Mouse (Mus musculus) skeletal muscle tissue, adult 2 months (tissue): ENCODE measurements around the gene Ak2.

ENCODE experiments used
- DNase-seq: peaks from one replicate; pipeline ENCODE4 v3.0.0-alpha.2; 2012; ENCODE audit warnings: low read depth, low spot score

The Ak2 gene

GRCm38 (mm10) chr4:128974677-128975076 is 17.1 kb upstream of the Ak2 start:
- no peak for DNase-seq

DNA sequence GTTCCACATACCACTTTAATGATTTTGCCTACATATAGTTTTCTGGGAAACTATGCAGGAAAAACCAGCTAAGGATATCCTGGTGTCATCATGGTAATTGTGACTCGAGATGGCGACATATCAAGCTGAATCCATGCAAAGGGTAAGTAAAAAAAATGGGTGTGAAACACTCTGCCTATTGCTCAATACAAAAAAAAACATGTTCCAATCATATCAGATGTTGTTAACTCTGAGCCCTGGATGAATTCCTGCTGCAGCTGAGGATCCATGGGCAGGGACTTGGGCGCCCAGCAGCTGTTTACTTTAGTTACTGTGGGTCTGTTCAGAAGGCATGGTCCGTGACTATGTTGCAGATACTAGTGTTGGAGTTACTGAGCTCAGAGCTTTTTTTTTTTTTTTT is 15.2 kb upstream of the Ak2 start:
- no peak for DNase-seq

- DNase-seq, result no peak
These were observed 14.5 kb upstream of the Ak2 start for GRCm38 (mm10) chr4:128977217-128977616.

GRCm38 (mm10) chr4:128978634-128979033 is 13.1 kb upstream of the Ak2 start:
- DNase-seq, result no peak

GRCm38 (mm10) chr4:128980890-128981832 is 10.6 kb upstream of the Ak2 start:
- DNase-seq, result no peak

GRCm38 (mm10) chr4:128981833-128982180 is 10.0 kb upstream of the Ak2 start:
- DNase-seq, result no peak

DNA sequence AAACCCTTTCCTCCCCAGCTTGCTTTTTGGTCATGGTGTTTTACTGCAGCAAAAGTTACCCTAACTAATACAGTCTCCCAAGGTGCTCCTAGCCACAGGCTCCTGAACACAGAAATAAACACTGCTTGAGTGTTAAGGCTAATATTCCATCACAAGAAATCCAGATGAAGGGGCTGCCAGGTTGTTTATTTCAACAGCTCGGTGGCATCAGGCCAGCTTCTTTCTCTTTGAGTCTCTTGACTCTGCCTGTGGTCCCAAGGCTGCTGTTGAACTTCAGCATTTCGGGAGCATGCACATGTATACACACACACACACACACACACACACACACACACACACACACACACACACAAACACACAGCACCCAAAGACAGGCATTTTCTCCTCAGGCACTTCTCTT is 8.6 kb upstream of the Ak2 start:
- DNase-seq, result no peak

DNA sequence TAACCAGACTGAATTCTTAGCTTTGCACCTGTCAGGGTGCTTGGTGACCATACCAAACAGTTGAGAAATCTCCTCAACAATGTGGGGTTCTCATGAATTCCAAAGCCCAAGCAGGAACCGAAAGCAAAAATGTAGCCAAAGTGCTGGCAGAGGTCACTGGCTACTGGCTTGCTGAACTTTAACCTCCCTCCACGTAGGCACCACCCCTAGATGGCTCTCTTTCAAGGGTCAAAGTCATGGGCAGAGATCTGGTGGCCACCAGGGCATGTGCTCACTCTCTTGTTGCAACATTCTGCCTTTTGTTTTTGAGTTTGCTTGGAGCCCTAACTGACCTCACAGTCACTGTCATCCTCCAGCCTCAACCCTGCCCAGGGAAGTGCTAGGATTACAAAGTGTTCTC is 8.1 kb upstream of the Ak2 start:
- DNase-seq, result no peak

GRCm38 (mm10) chr4:128984600-128984999 is 7.2 kb upstream of the Ak2 start:
- no peak for DNase-seq

GRCm38 (mm10) chr4:128988911-128989310 is 2.8 kb upstream of the Ak2 start:
- no peak for DNase-seq

- no peak for DNase-seq
These were observed 2.1 kb upstream of the Ak2 start for GRCm38 (mm10) chr4:128989678-128990077.

DNA sequence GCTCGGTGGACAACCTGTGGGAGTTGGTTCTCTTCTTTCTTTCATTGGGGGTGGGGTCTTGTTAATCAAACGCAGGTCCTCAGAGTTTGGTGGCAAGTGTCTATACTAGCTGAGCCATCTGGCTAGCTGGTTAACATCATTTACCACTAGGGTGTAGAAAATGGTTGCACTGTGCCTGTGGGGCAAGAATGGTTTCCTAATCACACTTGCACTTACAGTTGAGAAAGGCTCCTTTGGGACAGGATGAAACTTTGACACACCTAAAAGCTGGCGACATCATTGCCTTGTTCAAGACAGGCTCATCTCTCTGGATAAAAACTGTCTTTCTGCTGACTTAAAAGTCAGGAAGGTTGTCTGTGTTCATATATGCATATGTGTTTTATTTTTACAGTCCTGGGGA is 418 bp downstream of the Ak2 start:
- DNase-seq, result no peak

DNA sequence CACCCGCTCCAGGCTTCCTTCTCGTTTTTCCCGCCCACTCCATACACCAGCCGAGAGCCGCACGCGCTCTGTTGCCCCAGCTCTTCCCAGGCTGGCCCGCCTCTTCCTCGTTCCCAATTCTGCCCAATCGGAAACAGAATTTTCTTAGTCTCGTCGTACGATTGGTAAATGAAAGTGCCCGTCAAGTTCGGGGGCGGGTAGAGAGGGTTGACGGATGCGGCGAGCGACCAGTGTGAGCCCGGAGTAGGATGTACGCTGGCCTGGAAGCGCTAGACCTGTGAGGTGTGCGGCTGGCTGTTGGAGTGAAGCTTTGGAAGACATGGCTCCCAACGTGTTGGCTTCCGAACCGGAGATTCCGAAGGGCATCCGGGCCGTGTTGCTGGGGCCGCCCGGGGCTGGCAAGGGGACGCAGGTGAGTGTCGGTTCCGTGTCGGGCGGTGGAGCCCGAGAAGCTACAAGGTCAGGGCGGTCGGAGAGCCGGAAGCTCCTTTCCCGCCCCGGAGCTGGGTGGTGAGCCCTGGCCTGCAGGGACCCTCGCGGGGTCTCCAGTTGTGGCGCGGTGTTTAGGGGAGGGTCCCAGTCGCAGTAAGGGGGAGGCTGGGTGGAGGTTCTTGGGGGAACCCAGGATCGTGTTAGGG is 1.4 kb downstream of the Ak2 start:
- peak; percentile 96 for DNase-seq

GRCm38 (mm10) chr4:128993675-128994074 is 1.9 kb downstream of the Ak2 start:
- no peak for DNase-seq

GRCm38 (mm10) chr4:128995238-128995637 is 3.5 kb downstream of the Ak2 start:
- no peak for DNase-seq

DNA sequence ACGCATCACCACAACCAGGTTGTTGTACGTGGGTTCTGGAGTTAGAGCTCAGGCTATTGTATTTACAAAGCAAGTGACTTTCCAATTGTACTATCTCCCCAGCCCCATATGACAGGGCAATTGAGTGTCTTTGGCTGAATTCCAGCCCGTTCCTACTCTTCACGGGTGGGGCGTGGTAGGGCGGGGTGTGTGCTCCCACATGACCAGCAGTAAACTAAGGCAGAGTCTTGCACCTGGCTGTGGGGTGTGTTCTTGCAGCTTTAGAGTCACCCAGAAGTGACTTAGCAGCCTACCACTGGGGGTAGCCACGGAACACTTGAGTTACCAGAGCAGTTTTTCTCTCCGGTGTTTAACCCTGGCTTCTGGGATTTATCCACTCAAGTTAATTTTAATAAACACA is 5.5 kb downstream of the Ak2 start:
- no peak for DNase-seq

GRCm38 (mm10) chr4:128998401-128998800 is 6.6 kb downstream of the Ak2 start:
- no peak for DNase-seq

- DNase-seq, result no peak
These were observed 9.0 kb downstream of the Ak2 start for GRCm38 (mm10) chr4:129000786-129001185.

DNA sequence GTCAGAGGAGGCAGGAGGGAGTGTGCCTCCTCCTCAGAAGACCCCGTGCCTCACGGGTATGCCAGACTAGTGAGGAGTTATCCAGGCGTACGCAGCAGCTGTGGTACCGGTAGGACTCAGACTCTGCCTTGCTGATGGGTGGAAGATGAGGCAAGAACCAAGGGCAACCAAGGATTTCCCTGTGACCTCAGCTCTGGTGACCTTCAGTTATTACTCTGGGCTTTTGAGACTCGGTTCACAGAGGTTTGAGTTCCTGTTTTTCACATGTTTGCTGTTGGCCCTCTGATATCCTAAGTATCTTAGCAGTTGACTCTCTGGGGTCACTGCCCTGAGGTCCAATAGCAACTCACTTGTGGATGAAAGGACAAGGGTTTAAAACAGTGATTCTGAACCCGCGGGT is 12.0 kb downstream of the Ak2 start:
- no peak for DNase-seq

DNA sequence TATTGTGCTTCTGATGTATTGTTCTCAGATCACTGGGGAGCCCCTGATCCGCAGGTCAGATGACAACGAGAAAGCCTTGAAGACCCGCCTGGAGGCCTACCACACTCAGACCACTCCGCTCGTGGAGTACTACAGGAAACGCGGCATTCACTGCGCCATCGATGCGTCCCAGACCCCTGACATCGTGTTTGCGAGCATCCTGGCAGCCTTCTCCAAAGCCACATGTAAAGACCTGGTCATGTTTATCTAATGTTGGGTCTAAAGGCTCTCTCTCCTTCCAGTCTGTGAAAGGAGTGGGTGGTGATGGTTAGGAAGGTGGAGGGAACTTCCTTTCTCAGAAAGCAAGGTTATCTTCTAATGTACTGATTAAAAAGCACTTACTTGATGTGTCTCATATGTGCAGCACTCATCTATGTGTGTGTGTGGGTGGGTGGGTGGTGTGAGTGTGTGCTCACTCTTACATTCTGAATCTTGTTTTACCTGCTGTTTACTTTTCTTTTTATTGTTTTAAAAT is 16.3 kb downstream of the Ak2 start:
- no peak for DNase-seq

GRCm38 (mm10) chr4:129008672-129009071 is 16.9 kb downstream of the Ak2 start:
- DNase-seq, result no peak

GRCm38 (mm10) chr4:129009521-129009920 is 17.8 kb downstream of the Ak2 start:
- no peak for DNase-seq

GRCm38 (mm10) chr4:129011604-129012121 is 19.9 kb downstream of the Ak2 start:
- DNase-seq, result peak; percentile 75
